Mouse (Mus musculus): ENCODE measurements around the gene Bcl7a. TPM values are rescaled to one million over a fixed set of nuclear protein-coding genes. Genes with fewer than 3 reads are reported as not detected.

Bcl7a gene
- polyA plus RNA-seq, 1 experiment = 5.6 TPM

DNA sequence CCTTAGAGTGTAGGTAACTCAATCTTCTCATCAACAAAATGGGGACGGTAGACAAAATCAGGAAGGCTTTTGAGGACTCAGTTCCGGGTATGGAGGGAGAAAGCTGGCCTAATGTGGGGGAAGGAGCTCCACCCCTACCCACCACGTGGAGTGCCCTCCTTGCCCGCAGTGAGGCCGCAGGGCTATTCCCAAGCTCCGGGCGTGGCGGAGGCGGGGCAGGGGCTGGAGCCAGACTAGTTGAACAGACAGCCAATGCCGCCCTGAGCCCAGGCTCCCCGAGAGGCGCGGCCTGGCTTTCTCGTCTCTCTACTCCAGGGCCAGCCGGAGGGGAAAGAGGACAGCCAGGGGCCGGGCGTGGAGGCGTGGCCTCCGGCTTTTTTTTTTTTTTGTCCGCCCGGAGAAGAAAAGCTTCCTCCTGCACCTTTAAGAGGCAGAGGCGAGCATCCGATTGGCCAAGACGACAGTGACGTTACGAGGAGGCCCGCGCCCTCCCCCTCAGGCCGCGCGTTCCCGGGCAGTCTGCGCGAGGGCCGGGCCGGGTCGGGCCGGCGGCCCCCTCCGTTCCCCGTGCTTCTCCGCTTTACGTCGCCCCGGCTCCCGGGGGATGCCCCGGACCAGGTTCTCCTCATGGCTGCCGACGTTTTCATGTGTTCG is 50.8 kb downstream of the Bcl7a start, which contains the start of gene Mlxip:
TSS of gene Mlxip (plus strand) at position 496 of the 654 bp plus-strand sequence.
- H3K4me3 ChIP-seq (ENCODE audit: insufficient read depth, poor library complexity, severe bottlenecking) = peak within 1 kb of the TSS; percentile 74
- H3K79me3 ChIP-seq (ENCODE audit: low read depth) = peaks cover 9% of the 10 kb centered on the region
- H3K27me3 ChIP-seq (ENCODE audit: control insufficient read depth, insufficient read depth, insufficient read length) = no peaks in the 10 kb centered on the region
- peaks cover 35% of the 10 kb centered on the region for H3K79me2 ChIP-seq (ENCODE audit: control insufficient read depth, insufficient read depth)
- no peaks in the 10 kb centered on the region for H3K36me3 ChIP-seq (ENCODE audit: control insufficient read depth, insufficient read depth)
- no peak for TF ChIP-seq MYOG (IDR thresholded peaks at IDR 0.05; ENCODE audit: control insufficient read depth, extremely low read depth, insufficient read length)
- TF ChIP-seq MAX (IDR thresholded peaks at IDR 0.05) = peak; percentile 93
- TF ChIP-seq USF1 (IDR thresholded peaks at IDR 0.05; ENCODE audit: low read depth) = peak; percentile 70
- peak within 1 kb of the TSS; percentile 84 for H3ac ChIP-seq (ENCODE audit: control insufficient read depth, insufficient read length, low read depth)

DNA sequence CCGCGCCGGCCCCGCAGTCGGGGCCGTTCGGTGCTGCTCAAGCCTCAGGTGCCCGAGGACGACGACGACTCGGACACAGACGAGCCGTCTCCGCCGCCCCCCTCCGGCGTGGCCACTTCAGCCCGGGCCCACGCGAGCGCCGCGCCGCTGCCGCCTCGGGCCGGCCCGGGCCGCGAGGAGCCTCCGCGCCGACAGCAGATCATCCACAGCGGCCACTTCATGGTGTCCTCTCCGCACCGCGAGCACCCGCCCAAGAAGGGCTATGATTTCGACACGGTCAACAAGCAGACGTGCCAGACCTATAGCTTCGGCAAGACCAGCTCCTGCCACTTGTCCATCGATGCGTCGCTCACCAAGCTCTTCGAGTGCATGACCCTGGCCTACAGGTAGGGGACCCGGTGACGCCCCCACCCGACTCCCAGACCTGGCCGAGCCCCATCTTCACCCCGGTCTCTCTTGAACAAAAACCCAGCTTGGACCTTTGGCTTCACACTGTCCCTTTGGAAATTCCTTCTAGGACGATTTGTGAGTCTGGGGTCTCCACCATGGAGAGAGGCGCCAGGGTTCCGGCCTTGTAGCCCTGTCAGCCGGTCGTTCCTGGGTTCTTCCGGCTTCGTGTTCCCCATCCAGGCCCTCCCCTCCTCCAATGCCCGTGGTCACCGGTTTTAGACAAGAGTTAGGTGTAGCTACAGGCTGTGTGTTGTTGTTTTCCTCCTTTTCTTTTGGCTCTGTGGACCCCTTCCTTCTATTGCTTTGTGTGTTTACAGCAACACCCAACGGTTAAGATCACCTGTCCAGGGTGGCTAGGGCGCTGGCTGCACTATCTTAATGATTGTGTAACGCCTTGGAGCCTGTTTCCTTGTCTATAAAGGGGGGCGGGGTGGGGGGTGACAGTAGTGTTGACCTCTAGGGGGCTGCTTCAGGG is 51.6 kb downstream of the Bcl7a start:
- TF ChIP-seq MAX (IDR thresholded peaks at IDR 0.05) (no peak), USF1 (IDR thresholded peaks at IDR 0.05; ENCODE audit: low read depth) (no peak), MYOD1 (IDR thresholded peaks at IDR 0.05; ENCODE audit: control insufficient read depth, insufficient read length, low read depth) (no peak), CEBPB (IDR thresholded peaks at IDR 0.05; ENCODE audit: low read depth) (no peak), MYOG (IDR thresholded peaks at IDR 0.05; ENCODE audit: control insufficient read depth, extremely low read depth, insufficient read length) (no peak), FOSL1 (IDR thresholded peaks at IDR 0.05; ENCODE audit: insufficient read depth, low read length, poor library complexity, severe bottlenecking) (no peak), CTCF (IDR thresholded peaks at IDR 0.05; ENCODE audit: control insufficient read depth, insufficient read depth, insufficient read length) (no peak)
- peak overlapping the region; percentile 84 for H3ac ChIP-seq (ENCODE audit: control insufficient read depth, insufficient read length, low read depth)
- H3K36me3 ChIP-seq (ENCODE audit: control insufficient read depth, insufficient read depth) = no peaks in the 10 kb centered on the region
- peaks cover 35% of the 10 kb centered on the region for H3K79me2 ChIP-seq (ENCODE audit: control insufficient read depth, insufficient read depth)
- peaks cover 9% of the 10 kb centered on the region for H3K79me3 ChIP-seq (ENCODE audit: low read depth)
- H3K4me3 ChIP-seq (ENCODE audit: insufficient read depth, poor library complexity, severe bottlenecking) = peak overlapping the region; percentile 74
- H3K27me3 ChIP-seq (ENCODE audit: control insufficient read depth, insufficient read depth, insufficient read length) = no peaks in the 10 kb centered on the region

DNA sequence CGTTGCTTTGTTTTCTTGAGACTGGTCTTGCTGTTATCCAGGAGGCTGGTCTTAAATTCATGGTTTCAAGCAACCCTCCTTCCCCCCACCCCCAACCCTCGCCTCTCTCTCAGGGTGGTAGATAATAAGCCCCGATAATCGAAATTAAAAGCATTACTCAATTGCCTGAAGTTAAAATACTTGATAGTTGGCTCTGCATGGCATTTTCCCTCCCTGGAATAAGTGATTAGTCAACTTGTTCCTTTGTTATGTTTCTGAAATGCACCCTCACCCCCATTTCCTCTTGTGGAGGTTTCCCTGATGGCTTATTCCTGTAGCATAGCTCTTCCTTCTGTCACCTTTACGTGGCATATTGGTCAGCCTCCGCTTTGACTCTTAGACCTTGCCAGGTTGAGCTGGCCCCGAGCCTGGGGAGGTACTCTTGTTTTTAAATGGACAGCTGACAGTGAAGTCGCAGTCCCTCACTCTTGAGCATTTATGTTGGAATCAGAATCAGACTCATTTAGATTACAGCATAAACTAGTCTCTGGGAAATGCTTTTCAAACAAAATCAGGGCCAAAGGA is 53.3 kb downstream of the Bcl7a start:
- H3K4me3 ChIP-seq (ENCODE audit: insufficient read depth, poor library complexity, severe bottlenecking) = no peak overlapping the region
- peaks cover 35% of the 10 kb centered on the region for H3K79me2 ChIP-seq (ENCODE audit: control insufficient read depth, insufficient read depth)
- H3K79me3 ChIP-seq (ENCODE audit: low read depth) = peaks cover 9% of the 10 kb centered on the region
- H3ac ChIP-seq (ENCODE audit: control insufficient read depth, insufficient read length, low read depth) = no peak overlapping the region
- H3K27me3 ChIP-seq (ENCODE audit: control insufficient read depth, insufficient read depth, insufficient read length) = no peaks in the 10 kb centered on the region
- no peak for TF ChIP-seq CEBPB (IDR thresholded peaks at IDR 0.05; ENCODE audit: low read depth)
- no peak for TF ChIP-seq USF1 (IDR thresholded peaks at IDR 0.05; ENCODE audit: low read depth)
- TF ChIP-seq MYOD1 (IDR thresholded peaks at IDR 0.05; ENCODE audit: control insufficient read depth, insufficient read length, low read depth) = no peak
- no peak for TF ChIP-seq FOSL1 (IDR thresholded peaks at IDR 0.05; ENCODE audit: insufficient read depth, low read length, poor library complexity, severe bottlenecking)
- TF ChIP-seq MAX (IDR thresholded peaks at IDR 0.05) = no peak
- TF ChIP-seq MYOG (IDR thresholded peaks at IDR 0.05; ENCODE audit: control insufficient read depth, extremely low read depth, insufficient read length) = no peak
- TF ChIP-seq CTCF (IDR thresholded peaks at IDR 0.05; ENCODE audit: control insufficient read depth, insufficient read depth, insufficient read length) = no peak
- no peaks in the 10 kb centered on the region for H3K36me3 ChIP-seq (ENCODE audit: control insufficient read depth, insufficient read depth)

DNA sequence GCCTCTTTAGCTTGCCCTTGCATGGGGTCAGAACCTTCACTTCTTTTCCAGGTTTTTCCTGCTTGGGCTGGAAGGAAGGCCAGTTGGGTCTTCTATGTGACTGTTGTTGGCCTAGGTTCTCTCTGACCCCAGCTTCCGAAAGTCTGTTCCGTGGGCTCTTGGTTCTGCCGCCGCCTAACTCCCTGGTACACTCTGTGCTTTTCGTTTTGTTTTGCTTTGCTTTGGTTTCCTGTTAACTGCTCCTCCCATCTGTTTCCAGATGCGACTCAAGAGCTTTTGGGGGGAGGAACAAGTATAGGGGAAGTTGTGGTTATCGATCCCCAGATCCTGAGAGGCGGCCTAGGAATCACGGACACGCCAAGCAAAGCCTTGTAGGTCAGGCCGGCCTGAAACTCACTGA is 54.2 kb downstream of the Bcl7a start:
- no peaks in the 10 kb centered on the region for H3K27me3 ChIP-seq (ENCODE audit: control insufficient read depth, insufficient read depth, insufficient read length)
- TF ChIP-seq USF1 (IDR thresholded peaks at IDR 0.05; ENCODE audit: low read depth) (no peak), MYOG (IDR thresholded peaks at IDR 0.05; ENCODE audit: control insufficient read depth, extremely low read depth, insufficient read length) (no peak), FOSL1 (IDR thresholded peaks at IDR 0.05; ENCODE audit: insufficient read depth, low read length, poor library complexity, severe bottlenecking) (no peak)
- no peaks in the 10 kb centered on the region for H3K36me3 ChIP-seq (ENCODE audit: control insufficient read depth, insufficient read depth)
- H3K79me2 ChIP-seq (ENCODE audit: control insufficient read depth, insufficient read depth) = peaks cover 35% of the 10 kb centered on the region
- peaks cover 9% of the 10 kb centered on the region for H3K79me3 ChIP-seq (ENCODE audit: low read depth)
- H3K4me3 ChIP-seq (ENCODE audit: insufficient read depth, poor library complexity, severe bottlenecking) = no peak overlapping the region
- no peak overlapping the region for H3ac ChIP-seq (ENCODE audit: control insufficient read depth, insufficient read length, low read depth)

DNA sequence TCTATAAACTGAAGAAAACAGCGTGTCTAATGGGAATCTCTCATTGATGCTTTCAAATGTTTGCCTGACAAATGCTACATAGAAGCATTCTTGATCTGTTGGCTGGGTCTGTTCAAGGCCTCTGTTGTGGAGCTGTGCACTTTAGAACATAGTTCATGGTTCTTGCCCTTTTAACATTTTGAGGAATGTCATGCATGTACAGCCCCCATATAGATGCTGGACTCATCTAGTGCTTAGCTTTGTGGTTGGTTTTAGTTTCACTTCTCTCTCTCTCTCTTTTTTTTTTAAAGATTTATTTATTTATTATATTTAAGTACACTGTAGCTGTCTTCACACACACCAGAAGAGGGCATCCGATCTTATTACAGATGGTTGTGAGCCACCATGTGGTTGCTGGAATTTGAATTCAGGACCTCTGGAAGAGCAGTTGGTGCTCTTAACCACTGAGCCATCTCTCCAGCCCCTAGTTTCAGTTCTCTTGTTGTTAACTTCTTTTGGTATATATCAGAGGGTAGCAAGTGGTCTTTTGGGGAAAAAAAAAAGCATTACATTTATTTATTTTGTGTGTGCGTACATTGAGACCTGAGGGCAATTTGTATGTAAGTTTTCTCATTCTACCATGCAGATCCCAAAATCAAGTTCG is 55.3 kb downstream of the Bcl7a start:
- Histone ChIP-seq H3K4me3 (ENCODE audit: insufficient read depth, poor library complexity, severe bottlenecking) (no peak overlapping the region), H3K79me2 (ENCODE audit: control insufficient read depth, insufficient read depth) (peaks cover 40% of the 10 kb centered on the region), H3ac (ENCODE audit: control insufficient read depth, insufficient read length, low read depth) (no peak overlapping the region), H3K27me3 (ENCODE audit: control insufficient read depth, insufficient read depth, insufficient read length) (no peaks in the 10 kb centered on the region), H3K79me3 (ENCODE audit: low read depth) (peaks cover 9% of the 10 kb centered on the region), H3K36me3 (ENCODE audit: control insufficient read depth, insufficient read depth) (no peaks in the 10 kb centered on the region)
- no peak for TF ChIP-seq FOSL1 (IDR thresholded peaks at IDR 0.05; ENCODE audit: insufficient read depth, low read length, poor library complexity, severe bottlenecking)
- no peak for TF ChIP-seq USF1 (IDR thresholded peaks at IDR 0.05; ENCODE audit: low read depth)
- TF ChIP-seq CTCF (IDR thresholded peaks at IDR 0.05; ENCODE audit: control insufficient read depth, insufficient read depth, insufficient read length) = no peak
- TF ChIP-seq MAX (IDR thresholded peaks at IDR 0.05) = no peak
- no peak for TF ChIP-seq MYOG (IDR thresholded peaks at IDR 0.05; ENCODE audit: control insufficient read depth, extremely low read depth, insufficient read length)
- no peak for TF ChIP-seq CEBPB (IDR thresholded peaks at IDR 0.05; ENCODE audit: low read depth)
- no peak for TF ChIP-seq MYOD1 (IDR thresholded peaks at IDR 0.05; ENCODE audit: control insufficient read depth, insufficient read length, low read depth)

Measured in C2C12 (cell line).